Mouse (Mus musculus) T-helper 2 cell (primary cell): ENCODE results near the gene Rasl10a.

ENCODE experiments used
- in situ Hi-C: fragments of 300-600 bp; cut with MboI, MseI; formaldehyde crosslinking; loops from one replicate; pipeline ENCODE4 v1.15.1; 2025; ENCODE audit warnings: high pct_unique_total_duplicates

Rasl10a gene

GRCm38 (mm10) chr11:5057856-5058641, at the start of gene Rasl10a:
Gene Rasl10a, plus strand, starts transcription at chr11:5058128.
- in situ Hi-C loops = no loop called here

GRCm38 (mm10) chr11:5008867-5009266, 49.1 kb upstream of the Rasl10a start:
- in situ Hi-C loops = no loop called here

GRCm38 (mm10) chr11:5009354-5010074, 48.4 kb upstream of the Rasl10a start:
- in situ Hi-C loops = no loop called here

GRCm38 (mm10) chr11:5010205-5010604, 47.7 kb upstream of the Rasl10a start:
- in situ Hi-C loops = no loop called here

DNA sequence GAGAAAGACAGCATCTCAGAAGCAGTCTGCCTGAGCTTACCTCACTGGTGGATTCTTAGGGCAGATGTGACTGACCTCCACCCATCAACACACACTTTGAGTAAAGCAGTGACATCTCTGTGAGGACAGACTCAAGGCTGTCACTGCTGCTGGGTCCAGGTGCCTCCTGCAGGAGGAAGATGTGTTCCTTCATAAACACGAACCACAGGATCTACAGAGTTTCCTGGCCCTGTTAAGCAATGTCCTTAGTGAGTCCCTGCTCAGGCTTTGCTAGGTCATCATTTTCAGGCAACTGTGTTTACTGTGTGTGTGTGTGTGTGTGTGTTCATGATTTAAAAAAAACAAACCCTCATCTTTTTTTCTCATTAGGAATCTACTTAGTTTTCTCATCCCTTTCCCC, 46.4 kb upstream of the Rasl10a start:
- in situ Hi-C loops = no loop called here

GRCm38 (mm10) chr11:5012213-5012715, 45.7 kb upstream of the Rasl10a start:
- in situ Hi-C loops = no loop called here

DNA sequence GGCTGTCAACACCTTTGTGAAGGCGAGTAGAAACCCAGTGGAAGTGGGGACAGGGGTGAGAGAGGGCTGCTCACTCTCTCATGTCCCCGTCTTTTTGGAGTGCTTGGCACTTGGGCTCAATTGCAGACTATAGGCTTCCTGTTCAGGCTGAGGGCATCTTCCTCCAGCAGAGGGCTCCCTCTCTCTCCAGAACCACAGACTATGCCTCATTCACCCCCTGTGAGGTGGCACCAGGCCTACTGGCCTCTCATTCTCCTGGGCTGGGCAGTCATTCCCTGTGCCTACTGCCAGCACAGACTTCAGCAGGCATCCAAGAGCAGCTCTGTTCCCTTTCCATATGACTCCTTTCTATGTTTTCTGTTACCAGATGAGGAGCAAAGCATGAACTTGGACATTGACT, 42.2 kb upstream of the Rasl10a start:
- in situ Hi-C loops = no loop called here

DNA sequence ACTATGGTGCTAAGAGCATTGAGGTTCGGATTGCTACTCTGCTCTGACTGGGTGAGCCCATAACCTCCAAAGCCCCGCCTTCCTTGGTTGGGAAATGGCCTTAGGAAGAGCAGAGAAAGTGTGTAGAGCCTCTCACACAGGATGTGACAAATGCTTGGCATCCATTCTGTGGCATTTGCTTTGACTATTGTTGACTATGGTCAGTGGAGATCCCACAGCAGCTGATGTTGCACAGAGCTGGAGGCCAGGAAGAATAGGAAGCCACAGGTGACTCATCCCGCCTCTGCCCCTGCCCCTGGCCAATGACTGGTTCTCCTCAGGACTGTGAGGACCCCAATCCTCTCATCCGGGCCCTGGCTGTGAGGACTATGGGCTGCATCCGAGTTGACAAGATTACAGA, 41.6 kb upstream of the Rasl10a start:
- in situ Hi-C loops = no loop called here

- in situ Hi-C loops = no loop called here
Measured at GRCm38 (mm10) chr11:5017506-5017905, 40.4 kb upstream of the Rasl10a start.

DNA sequence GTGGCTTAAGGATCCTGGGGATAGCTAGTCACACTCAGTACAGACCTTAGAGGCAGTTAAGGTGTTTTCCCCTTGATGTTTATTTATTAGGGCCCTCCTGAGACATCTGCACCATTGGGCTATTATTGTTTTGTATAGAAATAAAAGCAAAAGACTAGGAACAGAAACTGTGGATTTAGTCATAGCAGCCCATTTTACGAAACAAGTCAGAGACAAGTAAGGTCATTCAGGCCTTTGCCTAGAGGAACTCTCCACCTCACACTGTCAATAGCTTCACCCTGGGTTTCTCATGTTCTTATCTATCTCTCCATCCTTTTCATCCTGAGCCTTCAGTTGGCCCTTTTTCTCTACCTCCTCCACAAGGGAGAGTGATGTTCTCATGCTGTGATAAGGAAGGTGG, 32.8 kb upstream of the Rasl10a start:
- in situ Hi-C loops = no loop called here

- in situ Hi-C loops = no loop called here
Measured at GRCm38 (mm10) chr11:5028228-5028627, 29.7 kb upstream of the Rasl10a start.

DNA sequence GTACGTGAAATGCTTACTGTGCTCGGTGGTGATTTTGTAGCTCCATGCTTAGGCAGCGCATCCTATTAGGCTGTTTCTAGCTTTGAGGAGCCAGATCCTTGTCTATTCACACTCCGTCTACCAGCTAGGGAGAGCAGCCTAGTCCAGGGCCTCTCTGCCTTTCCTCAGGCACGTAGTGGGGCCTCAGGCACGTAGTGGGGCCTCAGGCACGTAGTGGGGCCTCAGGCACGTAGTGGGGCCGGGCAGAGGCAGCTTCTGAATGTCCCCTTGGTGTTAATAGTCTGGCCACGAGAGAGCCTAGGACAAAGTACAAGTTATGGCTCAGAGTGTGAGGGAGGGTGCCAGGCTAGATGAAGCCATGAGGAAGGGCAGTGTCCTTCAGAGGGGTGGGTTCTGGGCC, 25.2 kb upstream of the Rasl10a start:
- in situ Hi-C loops = no loop called here

DNA sequence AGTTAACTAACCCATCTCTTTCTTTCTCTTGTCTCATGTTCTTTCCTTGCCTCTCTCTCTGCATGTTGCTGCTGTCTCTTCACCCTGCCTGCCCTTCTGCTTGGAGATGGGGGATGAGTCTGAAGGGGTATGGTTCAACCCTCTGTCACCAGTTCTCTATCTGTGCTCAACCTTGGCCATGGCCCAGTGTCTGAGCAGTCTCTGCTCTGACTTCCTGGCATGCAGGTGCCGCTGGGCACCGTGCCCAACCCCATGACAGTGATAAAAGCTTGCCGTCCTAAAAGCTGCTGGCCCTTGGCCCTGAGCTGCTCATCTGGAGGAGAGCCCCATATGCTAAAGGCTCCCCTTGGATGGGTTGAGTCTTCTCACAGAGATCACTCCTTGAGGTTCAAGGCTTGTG, 24.8 kb upstream of the Rasl10a start:
- in situ Hi-C loops = no loop called here

- in situ Hi-C loops = no loop called here
Measured at GRCm38 (mm10) chr11:5035421-5035820, 22.5 kb upstream of the Rasl10a start.

DNA sequence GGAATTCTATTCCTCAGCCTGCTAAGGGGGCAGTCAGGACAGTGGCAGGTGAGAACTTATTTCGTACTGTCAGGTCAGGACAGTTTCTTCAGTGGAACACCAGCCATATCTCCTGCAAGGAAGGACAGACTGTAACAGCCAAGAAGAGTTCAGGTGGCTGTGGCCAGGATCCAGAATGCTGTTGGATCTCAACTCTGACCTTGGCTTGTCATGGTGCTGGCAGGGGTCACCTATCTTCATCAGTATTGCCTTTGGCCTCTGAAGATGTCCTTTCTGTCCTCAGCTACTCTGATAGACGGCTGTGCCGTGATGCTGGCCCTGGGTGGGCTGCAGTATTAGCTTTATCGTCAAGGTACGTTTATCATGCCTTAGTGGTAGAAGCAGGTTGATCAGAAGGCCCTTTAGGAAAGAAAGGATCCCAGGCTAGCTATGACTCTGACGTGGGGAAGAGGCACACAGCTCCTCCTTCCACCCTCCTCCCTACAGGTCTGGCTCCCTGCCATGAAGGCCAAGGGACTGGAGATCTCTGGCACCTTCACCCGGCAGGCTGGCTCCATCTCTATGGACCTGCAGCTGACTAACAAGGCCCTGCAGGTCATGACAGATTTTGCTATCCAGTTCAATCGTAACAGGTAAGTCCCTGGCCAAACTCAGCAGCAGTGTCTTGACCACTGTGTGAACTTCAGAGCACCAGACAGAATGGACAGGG, 20.6 kb upstream of the Rasl10a start:
- in situ Hi-C loops = no loop called here

- in situ Hi-C loops = no loop called here
Measured at GRCm38 (mm10) chr11:5040585-5040984, 17.3 kb upstream of the Rasl10a start.

DNA sequence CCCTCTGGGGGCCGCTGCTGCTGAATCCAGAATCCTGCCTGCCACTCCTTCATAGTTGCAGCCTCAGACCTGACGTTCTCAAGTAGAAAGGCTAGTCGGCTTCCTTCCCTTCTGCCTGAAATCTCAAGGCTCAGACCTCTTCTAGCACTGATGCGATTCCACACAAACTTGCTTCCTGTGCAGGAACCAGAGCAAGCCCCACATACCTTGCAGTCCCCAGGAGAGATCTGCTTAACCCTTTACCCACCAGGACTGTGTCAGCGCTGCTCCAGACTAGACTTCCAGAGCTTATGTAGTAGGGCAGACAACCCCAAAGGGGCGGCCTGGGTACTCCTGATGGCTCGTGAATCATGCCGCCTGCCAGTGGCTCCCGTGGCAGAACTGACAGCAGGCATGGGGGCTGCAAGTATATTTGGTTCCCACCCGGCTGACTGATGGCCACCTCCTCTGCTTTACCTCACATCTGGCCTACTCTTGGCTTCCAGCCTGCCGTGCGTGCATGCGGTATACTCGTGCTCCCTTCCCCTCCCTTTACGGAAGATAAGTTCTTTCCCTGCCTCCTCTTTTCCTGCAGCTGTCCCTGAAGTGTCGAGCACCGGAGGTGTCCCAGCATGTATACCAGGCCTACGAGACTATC, 16.7 kb upstream of the Rasl10a start:
- in situ Hi-C loops = no loop called here

DNA sequence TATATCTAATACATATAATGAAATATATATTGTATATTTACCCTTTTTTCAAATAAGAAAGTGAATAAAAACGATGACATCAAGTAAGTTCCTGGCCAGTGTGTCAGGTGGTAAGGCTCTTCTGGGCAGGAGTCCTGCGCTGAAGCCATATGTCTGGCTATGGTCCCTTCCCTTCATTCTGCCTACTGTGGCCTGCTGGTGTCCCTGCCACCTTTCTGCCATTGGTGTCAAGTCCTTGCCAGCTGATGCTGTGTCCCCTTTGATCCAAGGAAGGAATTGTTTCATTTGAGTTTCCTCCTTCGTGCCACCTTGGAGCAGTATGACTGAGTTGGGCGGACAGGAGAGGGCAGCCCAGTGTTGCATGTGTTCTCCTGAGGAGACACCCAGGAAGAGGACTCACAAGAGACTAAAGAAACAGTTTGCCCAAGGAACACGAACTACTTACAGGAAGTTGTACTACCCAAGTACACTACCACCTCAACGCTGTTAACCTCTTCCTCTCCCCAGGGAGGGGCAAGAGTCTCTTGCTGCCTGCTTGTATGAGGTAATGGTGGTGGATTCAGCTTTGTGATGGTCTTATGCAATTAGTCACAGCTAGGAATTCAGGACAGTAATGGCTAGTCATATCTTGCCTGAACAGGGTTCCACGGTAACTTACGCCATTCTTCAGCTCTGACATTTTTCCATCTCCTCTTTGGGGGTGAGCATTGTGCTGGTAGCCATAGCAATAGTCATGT, 15.1 kb upstream of the Rasl10a start:
- in situ Hi-C loops = no loop called here

DNA sequence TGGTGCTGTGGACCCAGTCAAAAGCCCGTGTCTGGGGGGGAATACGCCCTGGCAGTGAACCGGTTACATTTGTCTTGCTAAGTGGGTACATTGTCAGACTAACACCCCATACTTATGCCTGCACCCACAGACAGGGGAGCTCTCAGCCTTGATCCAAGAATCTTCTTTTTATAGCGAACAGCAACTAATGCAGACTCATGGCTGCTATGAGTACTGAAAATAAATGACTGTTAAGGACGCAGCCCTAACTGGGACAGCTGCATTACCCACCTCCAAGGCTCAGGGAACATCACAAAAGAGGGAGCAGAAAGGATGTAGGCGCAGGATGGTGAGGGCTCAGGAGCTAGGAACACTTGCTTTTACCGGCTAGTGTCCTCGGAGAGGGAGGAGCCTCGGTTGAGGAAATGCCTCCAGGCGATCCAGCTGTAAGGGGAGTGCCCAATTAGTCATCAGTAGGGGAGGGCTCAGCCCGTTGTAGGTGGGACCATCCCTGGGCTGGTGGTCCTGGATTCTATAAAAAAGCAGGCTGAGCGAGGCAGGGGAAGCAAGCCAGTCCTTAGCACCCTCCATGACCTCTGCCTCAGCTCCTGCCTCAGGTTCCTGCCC, 11.5 kb upstream of the Rasl10a start:
- in situ Hi-C loops = no loop called here

- in situ Hi-C loops = no loop called here
Measured at GRCm38 (mm10) chr11:5051629-5052028, 6.3 kb upstream of the Rasl10a start.
